Comparison of ENCODE assay signal across 12 mouse cellular contexts in genomic region chr11:107812941-107813648, GRCm38 (mm10). TPM values are rescaled to one million over a fixed set of nuclear protein-coding genes. Genes with fewer than 3 reads are reported as not detected.
DNase-seq lines count a peak whose midpoint lies in the region; ATAC-seq and TF ChIP-seq lines count a peak whose summit lies in the region.
"Had no signal": no experiment of that assay in that cellular context is flagged by ENCODE, and none has a peak within 500 bp of the region (broad histone marks: within the 10 kb centered on the region; RNA-seq: fewer than 3 reads in every experiment).

No protein-coding gene starts in this region.

- H3K9me3 ChIP-seq in stomach, embryonic 16.5 days (replicated peaks; ENCODE audit: control insufficient read depth, low read length): no peaks in the 10 kb centered on the region
- H3K9me3 ChIP-seq in stomach, postnatal 0 days (ENCODE audit: control insufficient read depth, low read length): no peaks in the 10 kb centered on the region
- no peaks in the 10 kb centered on the region for H3K9me3 ChIP-seq in hindbrain, embryonic 12.5 days (replicated peaks)
- H3K9me3 ChIP-seq: kidney, embryonic 15.5 days; limb, embryonic 13.5 days had no signal

- no peak for ATAC-seq in stomach, embryonic 16.5 days (ENCODE audit: insufficient read depth, low FRiP score)
- no peak for ATAC-seq in stomach, postnatal 0 days (ENCODE audit: low FRiP score, low TSS enrichment)
- 0 out of 2 replicates have a peak, but pooled peaks have one; percentile 29 for ATAC-seq in hindbrain, embryonic 12.5 days (ENCODE audit: low FRiP score)
- ATAC-seq in inflammation-experienced regulatory T-cells, adult 6 months: no peak

- WGBS in stomach, embryonic 16.5 days: 21% methylated on average over 21 of the region's 21 CpGs
- WGBS in stomach, postnatal 0 days: 22% methylated on average over 20 of the region's 21 CpGs
- WGBS in hindbrain, embryonic 12.5 days: 19% methylated on average over 21 of the region's 21 CpGs

- H3K9ac ChIP-seq in stomach, embryonic 16.5 days (ENCODE audit: low read length): 0 out of 2 replicates have a peak overlapping the region, but pooled peaks have one; percentile 7
- no peak overlapping the region for H3K9ac ChIP-seq in stomach, postnatal 0 days (ENCODE audit: low read length)
- H3K9ac ChIP-seq in hindbrain, embryonic 12.5 days: 0 out of 2 replicates have a peak overlapping the region, but pooled peaks have one; percentile 4
- H3K9ac ChIP-seq: kidney, embryonic 15.5 days; limb, embryonic 13.5 days had no signal

- TF ChIP-seq CTCF in stomach, postnatal 0 days (IDR thresholded peaks at IDR 0.05; ENCODE audit: low read depth): no peak

- H3K36me3 ChIP-seq in stomach, embryonic 16.5 days (ENCODE audit: control insufficient read depth, insufficient read depth, low read length): no peaks in the 10 kb centered on the region
- H3K36me3 ChIP-seq in stomach, postnatal 0 days (ENCODE audit: control insufficient read depth, insufficient read depth, low read length): no peaks in the 10 kb centered on the region
- H3K36me3 ChIP-seq in hindbrain, embryonic 12.5 days: no peaks in the 10 kb centered on the region
- H3K36me3 ChIP-seq: kidney, embryonic 15.5 days; limb, embryonic 13.5 days had no signal

- no peak overlapping the region for H3K27ac ChIP-seq in stomach, embryonic 16.5 days (ENCODE audit: low read length)
- no peak overlapping the region for H3K27ac ChIP-seq in stomach, postnatal 0 days (replicated peaks)
- peak overlapping the region; percentile 53 for H3K27ac ChIP-seq in hindbrain, embryonic 12.5 days
- H3K27ac ChIP-seq: kidney, embryonic 15.5 days; limb, embryonic 13.5 days had no signal

- no peak overlapping the region for H3K4me3 ChIP-seq in stomach, embryonic 16.5 days (replicated peaks; ENCODE audit: low read length)
- no peak overlapping the region for H3K4me3 ChIP-seq in stomach, postnatal 0 days (ENCODE audit: low read depth, low read length)
- no peak overlapping the region for H3K4me3 ChIP-seq in hindbrain, embryonic 12.5 days
- H3K4me3 ChIP-seq: kidney, embryonic 15.5 days; limb, embryonic 13.5 days; megakaryocyte, embryonic 14.5 days had no signal

- DNase-seq in gastrocnemius, adult 18-20 months (ENCODE audit: low spot score): peak; percentile 35
- no peak for DNase-seq in gastrocnemius, postnatal 4 days (ENCODE audit: low spot score in 2 of 2)
- no peak for DNase-seq in stomach, postnatal 0 days (ENCODE audit: low spot score)
- DNase-seq in thymus, postnatal 10 days (ENCODE audit: low spot score in 2 of 2): no peak
- no peak for DNase-seq in thymus, postnatal 14 days
- DNase-seq: gastrocnemius, postnatal 36 days had no signal

- H3K27me3 ChIP-seq in stomach, embryonic 16.5 days (ENCODE audit: control insufficient read depth, insufficient read depth, low read length): no peaks in the 10 kb centered on the region
- H3K27me3 ChIP-seq in stomach, postnatal 0 days (ENCODE audit: control insufficient read depth, insufficient read depth, low read length): no peaks in the 10 kb centered on the region
- H3K27me3 ChIP-seq in hindbrain, embryonic 12.5 days: peaks cover 13% of the 10 kb centered on the region; the same call in 1 of the 2 replicates

- TF ChIP-seq EP300 in stomach, postnatal 0 days (optimal IDR thresholded peaks at IDR 0.05): no peak

- no peak overlapping the region; the same call in 1 of the 2 replicates for H3K4me2 ChIP-seq in stomach, embryonic 16.5 days (ENCODE audit: low read depth, low read length)
- no peak overlapping the region for H3K4me2 ChIP-seq in stomach, postnatal 0 days (replicated peaks; ENCODE audit: low read depth)
- H3K4me2 ChIP-seq in hindbrain, embryonic 12.5 days (replicated peaks): peak overlapping the region; percentile 23
- H3K4me2 ChIP-seq: kidney, embryonic 15.5 days; limb, embryonic 13.5 days had no signal

- H3K4me1 ChIP-seq in stomach, embryonic 16.5 days (ENCODE audit: control insufficient read depth, insufficient read depth, low read length): no peaks in the 10 kb centered on the region
- H3K4me1 ChIP-seq in stomach, postnatal 0 days (replicated peaks; ENCODE audit: control insufficient read depth, insufficient read depth): no peaks in the 10 kb centered on the region
- peaks cover 12% of the 10 kb centered on the region for H3K4me1 ChIP-seq in hindbrain, embryonic 12.5 days
- H3K4me1 ChIP-seq: megakaryocyte, embryonic 14.5 days had no signal

RNA-seq across cellular contexts. Expression of gene Cacng4, which starts 18.7 kb away (rescaled TPM):
- not detected for total RNA-seq in gastrocnemius, adult 18-20 months (2021)
- 1 to 10 TPM in 1 of 2 experiments, under 1 TPM in 1; 0.96 to 1.2 TPM for total RNA-seq in gastrocnemius, postnatal 4 days (2021)
- 2.3 and 2.5 TPM in 2 replicates for polyA plus RNA-seq in stomach, embryonic 16.5 days (2015; fragmentation: Nextera tagmentation; extraction: Ambion mirVana)
- 1.3 TPM in 2 replicates for polyA plus RNA-seq in stomach, postnatal 0 days (2015; fragmentation: Nextera tagmentation; extraction: Ambion mirVana)
- polyA plus RNA-seq in hindbrain, embryonic 12.5 days (2016; fragmentation: Nextera tagmentation; extraction: Ambion mirVana): 35.8 and 37.4 TPM in 2 replicates
- not detected for polyA plus RNA-seq in inflammation-experienced regulatory T-cells, adult 6 months (2017; shearing (Covaris generic))

Comparison
In these comparisons a context has a peak if more than half of its experiments do, and no peak if none do; other contexts are left out.
1. RNA of gene Cacng4, which starts 18.7 kb away (polyA plus RNA-seq): 35.8 to 37.4 TPM in hindbrain, embryonic 12.5 days; 2.3 to 2.5 TPM in stomach, embryonic 16.5 days, 1.3 TPM in stomach, postnatal 0 days and not detected in inflammation-experienced regulatory T-cells, adult 6 months; every median in the first group is over 10 times any median in the second.